Mouse (Mus musculus) bone marrow macrophage, adult 2 months (primary cell): ENCODE data around the gene Etl4. TPM values are rescaled to one million over a fixed set of nuclear protein-coding genes. Genes with fewer than 3 reads are reported as not detected.

ENCODE experiments used
- H3K27ac ChIP-seq: 2 replicates; pipeline ENCODE4 v1.5.1; 2012; ENCODE audit warnings: low read depth, low read length; ENCODE audit not compliant: insufficient read depth
- H3K4me1 ChIP-seq: 2 replicates; pipeline ENCODE4 v1.6.1; 2012; ENCODE audit warnings: low read length; ENCODE audit not compliant: control insufficient read depth, insufficient read depth
- H3K4me3 ChIP-seq: 2 replicates; pipeline ENCODE4 v1.5.1; 2012; ENCODE audit warnings: mild to moderate bottlenecking, low read length, moderate library complexity; ENCODE audit not compliant: insufficient read depth
- CTCF ChIP-seq: IDR thresholded peaks from 2 replicates; pipeline ENCODE4 v1.5.1; 2012; ENCODE audit warnings: low read depth, mild to moderate bottlenecking, low read length, moderate library complexity
- POLR2A ChIP-seq: IDR thresholded peaks from 2 replicates; pipeline ENCODE4 v1.6.1; 2012; ENCODE audit warnings: mild to moderate bottlenecking, low read depth, low read length, borderline replicate concordance
- polyA plus RNA-seq: library from polyadenylated mRNA; stranded (reverse); fragments of >200 nt; gene quantifications from 2 replicates; pipeline ENCODE4 v1.2.4, GENCODE M21; 2012; ENCODE audit not compliant: missing spikeins, insufficient read depth, insufficient read length

Etl4 gene
- 4.2 and 7.3 TPM in 2 replicates for polyA plus RNA-seq

GRCm38 (mm10) chr2:19909171-19909899 lies at the start of gene Etl4:
Etl4 (plus strand) TSS chr2:19909780.
- Histone ChIP-seq H3K4me1 (no peaks in the 10 kb centered on the region), H3K27ac (no peak within 1 kb of the TSS), H3K4me3 (no peak within 1 kb of the TSS)
- TF ChIP-seq POLR2A (no peak), CTCF (0 out of 2 replicates have a peak, but pooled peaks have one; percentile 14)

GRCm38 (mm10) chr2:19869167-19869566 lies 40.4 kb upstream of the Etl4 start:
- TF ChIP-seq POLR2A (no peak), CTCF (no peak)
- no peak overlapping the region for H3K27ac ChIP-seq
- no peak overlapping the region for H3K4me3 ChIP-seq
- H3K4me1 ChIP-seq = no peaks in the 10 kb centered on the region

- TF ChIP-seq POLR2A (no peak), CTCF (no peak)
- no peak overlapping the region for H3K4me3 ChIP-seq
- H3K4me1 ChIP-seq = no peaks in the 10 kb centered on the region
- no peak overlapping the region for H3K27ac ChIP-seq
Observed at GRCm38 (mm10) chr2:19871881-19872280, 37.7 kb upstream of the Etl4 start.

- TF ChIP-seq CTCF = no peak
- no peak for TF ChIP-seq POLR2A
- Histone ChIP-seq H3K4me3 (no peak overlapping the region), H3K27ac (no peak overlapping the region), H3K4me1 (no peaks in the 10 kb centered on the region)
Observed at GRCm38 (mm10) chr2:19890875-19891274, 18.7 kb upstream of the Etl4 start.

GRCm38 (mm10) chr2:19909900-19910780 lies 560 bp downstream of the Etl4 start:
- no peak overlapping the region for H3K4me3 ChIP-seq
- TF ChIP-seq CTCF (no peak), POLR2A (no peak)
- H3K27ac ChIP-seq = no peak overlapping the region
- H3K4me1 ChIP-seq = no peaks in the 10 kb centered on the region

- TF ChIP-seq CTCF (no peak), POLR2A (no peak)
- no peaks in the 10 kb centered on the region for H3K4me1 ChIP-seq
- no peak overlapping the region for H3K27ac ChIP-seq
- no peak overlapping the region for H3K4me3 ChIP-seq
Observed at GRCm38 (mm10) chr2:19910781-19911175, 1.2 kb downstream of the Etl4 start.

DNA sequence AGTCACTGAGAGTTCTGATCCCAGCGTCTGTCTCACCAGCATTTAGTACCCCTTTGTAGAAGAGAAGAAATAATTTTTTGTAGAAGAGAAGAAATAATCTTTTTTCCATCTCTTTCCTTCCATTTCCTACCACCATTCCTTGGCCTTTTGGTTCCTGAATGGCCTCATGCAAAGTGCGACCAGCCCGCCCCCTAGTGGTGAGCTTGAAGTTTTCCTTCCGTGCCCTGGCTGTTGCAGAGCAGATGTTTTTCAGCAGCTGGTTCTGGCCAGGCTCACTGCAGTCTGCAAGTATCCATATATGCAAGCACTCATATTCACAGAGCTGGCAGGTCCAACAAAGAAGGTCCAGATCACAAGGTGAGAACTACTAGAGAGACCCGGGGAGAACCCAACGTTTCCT lies 9.6 kb downstream of the Etl4 start:
- Histone ChIP-seq H3K4me1 (no peaks in the 10 kb centered on the region), H3K27ac (no peak overlapping the region), H3K4me3 (no peak overlapping the region)
- peak; percentile 94 for TF ChIP-seq CTCF
- no peak for TF ChIP-seq POLR2A

DNA sequence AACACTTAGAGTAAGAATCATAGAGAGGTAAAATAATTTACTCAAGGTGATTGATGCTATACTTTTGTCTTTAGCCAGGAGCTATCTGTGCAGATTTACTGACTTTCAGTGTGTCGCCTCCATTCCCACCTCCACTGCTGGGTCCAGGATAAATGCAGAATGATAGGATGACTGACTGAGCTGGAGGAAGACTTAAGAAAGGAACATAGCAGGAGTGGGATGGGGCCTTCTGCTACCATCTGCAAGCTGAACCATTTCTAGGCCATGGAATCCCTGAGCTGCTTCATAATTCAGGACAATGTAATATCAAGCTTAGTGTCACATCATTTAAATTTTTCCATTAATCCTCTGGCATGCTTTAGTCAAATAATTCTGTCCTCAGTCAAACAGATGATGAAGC lies 20.4 kb downstream of the Etl4 start:
- no peaks in the 10 kb centered on the region for H3K4me1 ChIP-seq
- H3K27ac ChIP-seq = no peak overlapping the region
- TF ChIP-seq CTCF (no peak), POLR2A (no peak)
- no peak overlapping the region for H3K4me3 ChIP-seq

- TF ChIP-seq POLR2A = no peak
- TF ChIP-seq CTCF = no peak
- no peaks in the 10 kb centered on the region for H3K4me1 ChIP-seq
- H3K27ac ChIP-seq = no peak overlapping the region
- H3K4me3 ChIP-seq = no peak overlapping the region
Observed at GRCm38 (mm10) chr2:19933836-19934235, 24.3 kb downstream of the Etl4 start.

- Histone ChIP-seq H3K4me1 (no peaks in the 10 kb centered on the region), H3K4me3 (no peak overlapping the region), H3K27ac (no peak overlapping the region)
- TF ChIP-seq POLR2A (no peak), CTCF (no peak)
Observed at GRCm38 (mm10) chr2:19945205-19945604, 35.6 kb downstream of the Etl4 start.

DNA sequence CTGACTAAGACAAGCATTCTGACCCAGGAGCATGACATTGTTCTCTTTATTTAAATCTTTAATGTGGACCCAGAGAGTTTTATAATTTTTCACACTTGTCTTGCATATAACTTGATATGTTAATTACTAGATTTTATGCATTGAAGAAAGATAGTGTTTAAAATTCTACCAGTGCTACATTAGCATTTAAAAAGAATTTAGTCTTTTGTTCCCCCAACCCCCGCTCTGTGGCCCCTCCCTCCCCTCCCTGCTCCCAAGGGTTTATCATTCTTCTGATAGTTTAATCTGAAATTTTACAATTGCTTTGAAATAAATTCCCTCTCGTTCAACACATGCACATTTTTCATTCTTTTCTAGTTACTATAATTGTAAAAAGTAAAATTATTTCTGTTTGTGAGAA lies 43.4 kb downstream of the Etl4 start:
- Histone ChIP-seq H3K27ac (no peak overlapping the region), H3K4me3 (no peak overlapping the region), H3K4me1 (no peaks in the 10 kb centered on the region)
- TF ChIP-seq CTCF (no peak), POLR2A (no peak)
